Mouse (Mus musculus) left cerebral cortex, adult 9 months (tissue): ENCODE results near the gene Ube2f.

Experiments used
- DNase-seq, 2 experiments: peaks; one replicate each; pipeline ENCODE4 v3.0.0; 2022; ENCODE audit warnings: low spot score in 2 of 2

Ube2f gene

DNA sequence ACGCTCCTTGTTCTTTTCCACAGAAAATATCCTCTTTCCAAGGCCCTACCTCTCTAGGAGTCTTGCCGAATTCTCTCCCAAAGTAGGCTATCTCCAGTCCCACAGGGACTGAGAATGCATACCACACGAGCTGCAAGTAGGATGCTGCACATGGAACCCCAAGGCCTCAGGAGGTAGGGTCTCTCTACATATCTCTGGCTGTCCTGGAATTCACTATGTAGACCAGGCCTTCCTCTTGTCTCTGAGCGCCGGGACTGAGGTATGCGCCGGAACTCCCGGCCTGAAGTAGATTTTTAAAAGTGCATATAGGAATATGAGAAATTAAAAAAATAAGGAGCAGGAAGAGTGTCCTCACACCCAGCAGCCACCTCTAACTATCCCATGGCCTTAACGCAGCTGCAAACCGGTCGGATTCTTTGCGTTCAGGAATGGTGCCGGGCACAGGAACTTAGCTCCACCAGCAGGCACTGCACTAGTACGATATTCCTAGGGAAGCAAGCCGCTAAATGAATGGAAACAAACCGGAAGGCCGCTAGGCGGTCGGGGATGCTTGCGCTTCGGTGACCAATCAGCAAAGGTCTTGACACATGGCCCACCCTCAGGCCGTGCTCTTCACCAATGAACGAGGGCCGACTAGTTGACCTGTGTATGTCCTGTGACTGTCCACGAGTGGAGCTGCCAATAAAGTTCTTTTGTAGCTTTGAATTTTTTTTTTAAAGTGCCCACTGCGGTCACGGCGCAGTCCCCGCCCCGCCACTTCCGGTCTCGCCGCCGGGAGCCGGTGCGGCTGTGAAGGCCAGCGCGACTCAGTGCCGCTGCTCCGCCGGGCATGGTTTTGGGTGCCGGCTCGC is at the start of gene Ube2f:
Ube2f (plus strand) TSS at position 741 of the 851 bp plus-strand sequence.
- DNase-seq, result peak; percentile 97 to 98

DNA sequence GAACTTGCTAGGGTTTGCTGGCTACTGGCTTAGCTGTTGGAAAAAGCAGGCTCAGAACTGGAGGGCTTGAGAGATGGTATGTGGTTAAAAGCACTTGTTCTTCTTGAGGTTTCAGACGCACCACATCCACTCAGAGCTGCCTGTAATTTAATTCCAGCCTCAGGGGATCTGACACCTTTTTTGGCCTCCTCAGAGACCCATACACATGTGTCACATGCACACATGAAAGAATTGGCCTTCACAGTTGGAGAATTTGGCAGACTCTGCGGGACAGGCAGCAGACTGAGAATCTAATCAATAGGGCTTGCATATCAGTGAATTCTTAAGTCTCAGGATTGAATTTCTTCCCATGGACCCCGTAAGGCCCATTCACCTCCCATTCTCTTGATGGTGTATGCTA is 49.0 kb upstream of the Ube2f start:
- DNase-seq, result no peak

DNA sequence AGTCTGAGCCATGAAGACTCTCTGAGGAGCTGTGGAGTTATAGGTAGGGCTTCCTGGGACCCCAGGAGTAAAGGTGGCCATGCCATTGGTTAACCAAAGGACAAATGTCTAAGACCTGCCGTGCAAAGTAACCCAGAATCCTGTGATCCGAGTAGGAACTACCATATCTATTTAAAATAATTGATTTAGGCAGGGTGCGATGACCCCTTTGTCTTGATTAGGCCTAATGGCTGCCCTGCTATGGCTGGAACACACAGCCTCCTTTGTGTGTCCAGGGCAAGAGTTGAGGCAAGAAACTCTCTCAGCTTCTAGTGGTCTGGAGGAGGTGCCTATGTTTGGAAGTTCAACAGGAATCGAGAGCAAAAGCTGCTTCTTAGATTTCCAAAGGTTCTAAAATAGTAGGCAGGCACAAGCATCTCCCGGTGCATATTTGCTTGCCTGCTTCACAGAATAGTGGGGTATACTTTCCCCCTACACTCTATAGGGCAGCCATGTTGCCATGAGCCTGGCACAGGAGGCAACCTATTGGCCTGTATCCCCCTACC is 45.8 kb upstream of the Ube2f start:
- DNase-seq, result no peak

DNA sequence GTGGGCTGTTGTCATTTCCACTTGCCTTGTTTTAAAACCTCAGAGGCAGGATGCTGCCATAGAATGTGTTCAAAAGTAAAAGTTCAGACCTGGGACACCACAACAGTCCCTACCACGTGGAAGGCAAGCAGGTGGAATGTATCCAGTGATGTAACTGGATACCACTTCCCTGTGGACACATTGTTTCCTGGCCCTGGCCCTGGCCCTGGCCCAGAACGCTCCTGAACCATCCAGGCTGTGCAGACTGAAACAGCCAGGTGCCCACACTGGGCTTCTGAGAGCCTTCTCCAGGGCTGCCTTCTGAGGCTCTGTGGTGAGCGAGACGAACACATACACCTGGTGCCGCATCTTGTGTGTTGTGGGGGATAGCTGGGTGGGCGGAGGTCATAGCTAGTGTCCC is 44.5 kb upstream of the Ube2f start:
- no peak for DNase-seq

DNA sequence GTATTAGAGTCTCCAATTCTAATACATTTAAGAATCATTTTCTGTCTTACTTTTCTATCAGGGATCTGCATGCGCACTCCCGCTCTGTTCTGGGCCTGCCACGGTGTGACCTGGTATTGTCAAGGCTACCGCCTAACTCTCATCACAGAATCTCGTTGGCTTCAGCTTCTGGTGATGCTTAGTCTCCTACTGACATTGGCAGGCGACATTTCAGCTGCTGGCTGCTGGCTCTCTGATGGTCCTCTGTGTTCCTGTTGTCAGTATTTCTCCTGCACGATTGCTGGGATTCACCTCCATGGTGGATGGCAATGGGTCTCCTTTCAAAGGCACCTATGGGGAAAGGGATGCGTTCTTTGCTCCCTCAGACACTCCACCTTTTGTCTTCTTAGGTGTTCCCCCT is 43.8 kb upstream of the Ube2f start:
- no peak for DNase-seq

DNA sequence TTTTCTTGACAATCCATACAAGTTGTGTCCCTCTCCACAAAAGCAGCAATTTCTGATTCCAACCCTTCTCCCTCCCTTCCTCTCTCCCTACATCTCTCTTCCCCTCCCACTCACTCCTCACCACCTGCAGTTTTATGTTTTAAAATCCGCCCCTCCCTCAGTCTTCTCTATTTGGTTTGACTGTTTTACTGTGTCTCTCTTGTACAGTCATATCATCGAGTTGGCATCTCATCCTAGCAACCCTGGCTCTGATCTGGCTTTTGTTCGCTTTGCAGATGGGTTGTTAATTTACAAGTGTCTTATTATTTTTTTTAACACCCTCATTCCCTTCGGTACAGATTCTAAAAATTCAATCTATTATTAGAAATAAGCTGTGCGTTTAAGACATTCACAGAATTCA is 43.2 kb upstream of the Ube2f start:
- DNase-seq, result peak in 1 of 2 experiments; percentile 71

DNA sequence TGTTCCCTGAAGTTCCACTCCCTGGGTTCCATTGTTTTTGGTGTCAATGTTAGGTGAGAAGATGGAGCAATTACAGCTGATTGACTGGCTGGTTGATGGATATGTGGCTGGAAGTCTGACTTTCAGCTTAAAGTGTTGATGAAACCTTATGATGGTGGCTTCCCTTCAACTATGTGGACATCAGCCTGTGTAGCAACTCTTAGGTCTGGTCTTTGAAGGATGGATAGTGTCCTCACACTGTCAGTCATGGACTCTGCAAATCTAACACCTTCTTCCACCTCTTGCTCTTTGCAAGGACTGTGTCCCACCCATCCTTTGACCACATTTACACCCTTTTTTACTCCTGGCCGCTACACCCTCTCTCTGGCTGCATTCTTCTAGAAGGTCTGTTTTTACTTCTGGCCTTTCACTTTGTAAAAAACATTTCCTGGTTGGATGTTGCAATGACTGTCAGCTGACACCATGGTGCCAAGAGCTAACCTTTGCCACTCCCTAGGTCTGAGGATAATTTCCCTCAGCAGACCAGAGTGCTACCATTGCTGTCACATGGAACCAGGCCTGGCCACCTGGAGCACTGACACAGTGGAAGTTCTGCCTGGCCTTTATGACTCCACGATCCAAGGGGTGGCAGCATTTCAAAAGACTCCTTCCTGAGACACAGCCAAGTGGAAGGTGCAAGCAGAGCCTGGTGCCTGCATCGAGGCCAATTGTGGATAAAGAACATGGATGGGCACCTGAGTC is 42.6 kb upstream of the Ube2f start:
- DNase-seq, result no peak

DNA sequence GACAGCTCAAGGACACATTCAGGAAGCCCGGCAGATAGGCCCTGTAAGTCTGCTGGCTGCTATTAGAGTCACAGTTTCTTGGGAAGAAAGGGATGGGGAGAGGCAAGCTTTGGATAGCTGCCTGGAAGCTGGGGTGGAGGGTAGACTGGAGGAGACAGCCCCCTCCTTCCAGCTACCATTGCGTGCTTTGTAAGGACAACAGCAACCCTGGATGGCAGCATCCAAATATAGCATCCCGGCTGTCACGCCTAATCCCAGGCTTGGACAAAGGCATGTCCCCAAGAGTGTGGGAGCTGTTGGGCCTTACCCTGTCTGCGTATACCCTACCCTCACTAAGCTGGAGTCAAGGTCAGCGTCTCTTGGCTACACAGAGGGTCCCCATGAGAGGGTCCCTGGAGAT is 40.8 kb upstream of the Ube2f start:
- peak in 1 of 2 experiments; percentile 78 for DNase-seq

DNA sequence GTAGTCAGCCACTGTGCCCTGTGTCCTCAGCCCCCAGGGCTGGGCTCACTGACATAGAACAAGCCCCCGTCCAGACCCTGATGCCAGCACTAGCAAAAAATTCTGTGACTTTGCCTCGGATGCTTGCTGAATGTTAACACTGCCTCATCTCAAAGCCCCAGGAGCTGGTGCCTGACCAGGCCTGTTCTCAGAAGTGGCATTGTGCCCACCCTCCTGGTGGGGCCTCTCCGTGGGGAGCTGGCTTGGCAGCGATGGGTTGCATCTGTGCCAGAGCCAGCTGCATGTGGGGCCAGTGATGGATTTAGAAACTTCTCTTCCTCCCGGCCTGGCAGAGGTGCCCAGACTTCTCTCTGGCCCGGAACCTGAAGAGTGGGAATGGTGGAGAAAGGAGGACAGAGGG is 40.3 kb upstream of the Ube2f start:
- DNase-seq, result peak; percentile 79 to 93

DNA sequence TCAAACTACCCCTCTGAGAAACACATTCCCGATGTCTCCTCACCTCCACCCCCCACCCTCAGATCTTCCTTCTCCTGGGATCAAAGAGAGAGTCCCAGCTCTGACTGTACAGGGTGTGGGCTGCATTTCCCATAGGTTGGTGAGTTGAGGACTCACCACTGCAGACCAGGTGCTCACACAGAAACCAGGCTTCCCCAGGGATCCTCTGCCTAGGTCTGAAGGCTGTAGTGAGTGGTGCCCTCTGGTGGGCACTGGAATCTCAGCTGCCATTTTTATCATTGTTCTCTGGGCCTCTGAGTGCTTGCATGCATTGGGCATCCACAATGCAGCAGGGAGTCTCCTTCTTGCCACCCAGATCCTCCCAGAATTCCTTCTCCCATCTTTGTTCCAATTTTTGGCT is 39.0 kb upstream of the Ube2f start:
- DNase-seq, result peak in 1 of 2 experiments; percentile 83

DNA sequence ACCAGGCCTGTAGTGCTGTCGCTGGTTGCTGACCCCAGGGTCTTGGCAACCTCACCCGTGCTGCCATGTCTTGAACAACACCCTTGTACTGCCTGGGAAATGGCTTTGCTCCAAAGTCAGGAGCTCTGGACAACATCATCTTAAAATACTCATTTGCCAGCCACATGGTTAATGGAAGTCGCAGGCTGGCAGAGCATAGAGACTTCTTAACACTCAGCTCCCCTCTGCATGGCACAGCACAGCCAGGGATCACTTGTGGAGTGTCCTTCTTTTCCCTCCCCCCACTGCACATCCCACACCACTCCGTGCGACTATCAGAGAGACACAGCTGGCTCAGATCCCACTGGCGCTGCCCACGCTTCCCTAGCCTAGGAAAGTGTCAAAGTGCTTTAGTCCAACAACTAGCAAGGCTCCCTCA is 38.5 kb upstream of the Ube2f start:
- no peak for DNase-seq

DNA sequence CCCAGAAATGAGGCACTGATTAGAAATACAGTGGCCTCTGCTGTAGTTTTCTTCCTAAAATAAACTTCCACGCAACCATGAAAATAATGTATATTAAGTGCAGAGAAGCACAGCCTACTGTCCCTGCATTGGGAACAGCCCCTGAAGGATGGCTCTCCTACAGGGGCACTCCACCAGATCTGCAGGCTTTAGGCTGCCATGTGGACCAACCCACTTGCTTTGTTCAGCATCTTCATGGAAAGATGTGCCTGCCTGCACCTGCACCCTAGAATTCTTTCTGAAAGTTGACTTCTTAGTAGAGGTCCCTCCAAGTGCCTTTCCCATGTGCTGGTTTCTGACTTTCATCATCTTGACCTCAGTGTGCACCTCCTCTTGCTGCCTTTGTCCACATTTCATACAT is 34.8 kb upstream of the Ube2f start:
- no peak for DNase-seq

DNA sequence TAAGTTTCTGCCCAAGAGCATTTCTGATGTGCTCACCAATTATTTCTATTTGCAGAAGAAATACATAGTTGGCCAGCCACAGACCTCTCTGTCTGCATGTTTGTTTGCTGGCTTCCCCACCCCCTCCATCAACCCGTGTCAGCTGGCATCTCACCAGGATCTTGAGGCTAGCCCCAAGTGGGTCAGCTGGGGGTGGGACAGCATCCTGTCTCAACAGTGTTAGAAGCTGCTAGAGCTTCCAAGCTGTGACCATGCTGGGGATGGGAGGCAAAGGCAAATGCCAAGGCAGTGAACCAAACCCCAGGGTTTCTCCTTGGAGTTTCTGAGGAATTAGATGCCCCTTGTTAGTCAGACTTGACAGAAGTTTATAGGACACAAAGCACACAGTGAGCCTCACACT is 34.1 kb upstream of the Ube2f start:
- no peak for DNase-seq

DNA sequence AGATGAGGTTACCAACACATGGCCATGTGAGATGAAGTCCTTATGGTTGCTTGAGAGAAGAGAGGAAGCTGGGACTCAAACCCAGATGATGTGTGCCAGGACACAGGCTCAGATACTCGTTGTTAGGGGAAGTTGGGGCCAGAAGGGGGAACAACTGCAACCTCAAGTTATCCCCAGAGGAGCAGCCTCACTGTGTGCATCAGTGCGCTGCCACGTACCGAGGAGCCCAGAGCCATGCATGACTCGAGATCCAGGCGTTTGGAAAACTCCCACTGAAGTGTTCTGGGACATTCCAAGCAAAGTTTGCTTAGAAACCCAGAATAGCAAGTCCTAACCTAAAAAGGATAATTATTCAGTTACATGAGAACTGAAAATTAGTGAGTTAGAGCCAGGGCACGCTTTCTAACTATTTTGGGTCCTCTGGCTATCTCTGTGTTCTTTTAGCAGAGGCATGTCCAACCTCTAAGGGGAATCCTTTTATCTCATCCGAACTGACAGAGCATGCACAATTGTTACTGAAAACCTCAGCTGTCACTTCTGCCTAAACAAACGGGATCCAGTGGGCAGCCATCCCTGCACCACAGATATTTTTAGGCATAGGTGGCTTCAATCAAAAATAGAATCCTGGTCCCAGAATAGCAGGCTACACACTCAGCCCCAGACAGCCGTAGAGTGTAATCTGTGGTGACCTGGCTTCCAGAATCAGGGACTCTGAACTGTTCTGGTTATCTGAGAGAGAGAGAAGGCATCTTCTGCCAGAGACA is 33.4 kb upstream of the Ube2f start:
- DNase-seq, result no peak

DNA sequence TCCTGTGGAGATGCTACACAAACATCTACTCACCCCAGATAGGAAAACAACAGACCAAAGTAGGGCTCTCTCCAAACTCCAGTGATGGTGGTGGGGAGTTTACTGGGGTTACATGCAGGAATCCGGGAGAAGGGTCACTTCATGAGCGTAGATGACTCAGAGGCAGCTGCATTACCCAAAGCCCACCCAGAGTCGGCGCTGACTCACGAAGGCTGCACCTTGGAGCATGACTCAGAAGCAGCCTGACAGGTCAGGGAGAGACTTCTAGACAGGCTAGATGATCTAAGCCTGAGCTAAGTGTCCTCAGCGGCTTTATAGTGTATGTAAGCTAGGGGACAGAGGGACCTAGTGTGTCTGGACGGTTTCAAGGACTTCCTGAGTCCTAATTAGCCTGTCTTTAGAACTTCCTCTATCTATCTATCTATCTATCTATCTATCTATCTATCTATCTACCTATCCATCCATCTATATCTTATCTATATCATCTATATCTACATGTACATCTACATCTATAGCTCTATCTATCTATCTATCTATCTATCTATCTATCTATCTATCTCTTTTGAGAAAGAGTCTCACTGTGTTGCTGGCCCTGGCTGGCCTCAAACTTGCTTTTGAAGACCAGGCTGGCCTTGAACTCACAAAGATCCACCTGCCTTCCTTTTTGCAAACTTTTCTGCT is 30.3 kb upstream of the Ube2f start:
- DNase-seq, result no peak

DNA sequence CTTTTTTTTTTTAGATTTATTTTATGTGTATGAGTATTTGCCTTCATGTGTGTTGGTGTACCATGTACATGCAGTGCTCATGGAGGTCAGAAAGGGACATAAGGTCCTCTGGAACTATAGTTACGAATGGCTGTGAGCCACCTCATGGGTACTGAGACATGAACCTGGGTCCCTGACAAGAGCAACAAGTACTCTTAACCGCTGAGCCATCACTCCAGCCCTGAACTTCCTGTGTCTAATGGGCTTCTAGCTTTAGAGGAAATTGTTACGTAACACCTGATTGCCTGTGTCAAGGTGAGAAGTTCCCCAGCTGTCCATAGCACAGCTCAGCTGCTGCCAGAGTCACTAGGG is 29.8 kb upstream of the Ube2f start:
- no peak for DNase-seq

DNA sequence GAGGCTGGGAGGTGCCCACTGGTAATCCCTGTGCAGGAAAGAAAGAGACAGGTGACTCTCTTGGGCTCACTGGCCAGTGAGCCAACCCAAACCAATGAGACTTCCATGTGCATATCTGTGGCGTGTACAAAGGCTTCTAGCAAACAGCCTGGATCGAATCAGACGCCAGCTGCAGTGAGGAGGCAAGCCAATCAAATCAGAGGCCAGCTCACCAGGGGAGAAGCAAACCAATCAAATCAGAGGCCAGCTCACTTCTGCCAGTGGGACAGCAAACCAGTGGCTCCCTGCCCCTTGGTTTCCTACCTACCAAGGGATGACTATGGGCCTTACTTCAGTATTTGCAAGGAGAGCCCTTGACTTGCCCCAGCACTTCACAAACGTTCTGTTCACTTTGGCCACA is 23.5 kb upstream of the Ube2f start:
- no peak for DNase-seq

DNA sequence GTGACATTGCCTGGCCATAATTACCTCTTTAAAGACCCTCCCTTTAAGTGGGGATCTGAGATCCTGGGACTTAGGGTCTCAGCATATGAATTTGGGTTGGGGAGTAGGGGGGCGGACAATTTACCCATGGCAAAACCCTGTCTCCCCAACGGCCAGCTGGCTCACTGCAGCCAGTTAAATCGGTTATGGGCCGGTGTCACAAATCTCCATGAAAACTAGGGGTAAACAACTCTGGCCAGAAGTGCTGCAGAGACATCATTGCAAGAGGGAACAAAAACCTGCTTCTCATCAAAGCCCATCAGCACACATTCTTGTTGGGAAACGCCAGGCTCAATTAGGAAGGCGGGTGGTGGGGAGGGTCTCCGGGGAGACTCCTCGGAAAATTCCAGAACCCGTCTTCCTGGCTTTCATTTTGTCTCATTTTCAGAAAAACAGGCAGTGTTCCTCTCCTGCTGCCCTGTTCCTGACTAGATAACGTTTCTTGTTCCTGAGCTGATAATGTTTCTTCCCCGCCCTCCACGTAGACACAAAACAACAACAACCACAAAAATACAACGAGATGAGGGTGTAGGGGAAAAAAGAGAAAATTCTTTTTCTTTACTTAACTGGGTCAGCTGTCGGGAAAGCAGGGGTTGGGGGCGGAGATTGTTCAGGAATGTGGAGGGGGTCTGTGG is 22.6 kb upstream of the Ube2f start:
- DNase-seq, result no peak

DNA sequence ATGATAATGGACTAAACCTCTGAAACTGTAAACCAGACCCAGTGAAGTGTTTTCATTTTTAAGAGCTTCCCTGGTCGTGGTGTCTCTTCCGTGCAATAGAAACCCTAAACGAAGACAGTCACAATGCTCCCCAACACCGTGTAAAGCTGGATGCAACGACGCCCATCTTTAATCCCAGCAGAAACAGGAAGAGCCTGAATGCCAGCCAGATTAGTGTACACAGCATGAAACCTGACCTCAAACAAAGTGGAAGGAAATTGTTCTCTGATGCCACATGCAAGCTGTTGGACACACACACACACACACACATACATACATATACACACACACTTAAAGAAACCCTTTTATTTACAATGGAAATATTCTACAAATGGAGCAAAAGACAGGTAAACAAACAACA is 19.0 kb upstream of the Ube2f start:
- no peak for DNase-seq

DNA sequence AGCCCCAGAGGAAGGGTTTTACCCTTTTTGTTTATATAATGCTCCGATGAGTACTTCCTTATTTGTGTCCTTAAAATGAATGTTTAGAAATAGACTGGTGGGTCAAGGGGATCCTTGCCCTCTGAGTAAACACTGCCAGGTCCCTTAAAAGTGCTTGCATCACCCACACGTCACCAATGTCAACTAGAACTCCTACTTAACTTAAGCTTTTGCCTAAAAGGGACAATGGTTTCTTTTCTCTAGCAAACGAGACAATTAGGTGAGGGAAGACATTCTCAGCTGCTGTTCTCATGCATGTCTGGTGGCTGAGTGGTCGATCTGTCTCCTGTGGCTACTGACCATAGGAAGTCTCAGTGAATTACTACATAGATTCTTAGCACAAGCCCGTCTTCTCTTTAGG is 18.2 kb upstream of the Ube2f start:
- DNase-seq, result no peak

DNA sequence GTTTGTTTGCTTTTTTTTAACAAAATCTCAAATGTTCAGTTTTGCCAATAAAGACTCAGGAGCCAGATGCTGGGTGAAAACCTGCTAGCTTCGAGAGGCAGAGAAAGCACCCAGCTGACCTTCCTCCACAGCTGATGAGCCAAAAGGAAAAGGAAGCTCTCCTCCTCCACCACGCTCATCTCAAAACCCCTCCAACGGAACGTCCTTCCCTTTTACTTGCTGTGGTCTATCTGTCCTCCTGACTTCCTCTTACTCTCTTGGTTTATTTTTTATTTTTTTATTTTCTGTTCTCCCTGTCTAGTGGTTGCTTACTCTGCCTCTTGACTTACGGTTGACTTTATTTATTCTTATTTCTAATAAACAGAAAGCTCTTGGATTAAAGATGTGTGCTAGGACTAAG is 14.7 kb upstream of the Ube2f start:
- no peak for DNase-seq
